Mouse (Mus musculus): ENCODE data around the gene Il4ra.

- TF ChIP-seq CTCF (IDR thresholded peaks at IDR 0.05; ENCODE audit: control insufficient read depth, insufficient read depth, insufficient read length) = no peak
- TF ChIP-seq USF1 (IDR thresholded peaks at IDR 0.05; ENCODE audit: low read depth) = no peak
- TF ChIP-seq CEBPB (IDR thresholded peaks at IDR 0.05; ENCODE audit: low read depth) = no peak
- no peak for TF ChIP-seq FOSL1 (IDR thresholded peaks at IDR 0.05; ENCODE audit: insufficient read depth, low read length, poor library complexity, severe bottlenecking)
- TF ChIP-seq MYOD1 (IDR thresholded peaks at IDR 0.05; ENCODE audit: control insufficient read depth, insufficient read length, low read depth) = no peak
- no peak for TF ChIP-seq MYOG (IDR thresholded peaks at IDR 0.05; ENCODE audit: control insufficient read depth, extremely low read depth, insufficient read length)
These were observed 45.2 kb downstream of the Il4ra start for GRCm38 (mm10) chr7:125597083-125597482.
